17 mouse cellular contexts compared by ENCODE assay signal in genomic region chr12:29965016-29965415, GRCm38 (mm10). TPM values are rescaled to one million over a fixed set of nuclear protein-coding genes. Genes with fewer than 3 reads are reported as not detected.
"Had no signal": no experiment of that assay in that cellular context is flagged by ENCODE, and none has a peak within 500 bp of the region (broad histone marks: within the 10 kb centered on the region; RNA-seq: fewer than 3 reads in every experiment).

No protein-coding gene starts in this region.

- H3K36me3 ChIP-seq: liver, embryonic 12.5 days; liver, embryonic 15.5 days had no signal

- H3K4me1 ChIP-seq: limb, embryonic 10.5 days; liver, embryonic 12.5 days; liver, embryonic 15.5 days had no signal

- H3K9me3 ChIP-seq: limb, embryonic 10.5 days; limb, embryonic 13.5 days; liver, embryonic 12.5 days; liver, embryonic 15.5 days had no signal

- H3K4me3 ChIP-seq: layer of hippocampus, adult 2 months; limb, embryonic 10.5 days; limb, embryonic 13.5 days; liver, embryonic 12.5 days; liver, embryonic 15.5 days had no signal

- H3K4me2 ChIP-seq: limb, embryonic 13.5 days; liver, embryonic 12.5 days; liver, embryonic 15.5 days; lung, embryonic 14.5 days; midbrain, embryonic 11.5 days had no signal

- ATAC-seq: intestine, postnatal 0 days; liver, embryonic 12.5 days had no signal

- H3K27ac ChIP-seq: kidney, postnatal 0 days; layer of hippocampus, adult 2 months; limb, embryonic 10.5 days; liver, embryonic 12.5 days; liver, embryonic 15.5 days; stomach, postnatal 0 days had no signal

- H3K9ac ChIP-seq: limb, embryonic 13.5 days; liver, embryonic 12.5 days; liver, embryonic 15.5 days; lung, embryonic 14.5 days had no signal

- DNase-seq: kidney, adult 2 months; kidney, postnatal 25 days; layer of hippocampus, adult 9-11 months; liver; lung, embryonic 14.5 days; midbrain, embryonic 14.5 days; thymus, postnatal 25 days had no signal

- H3K27me3 ChIP-seq: limb, embryonic 13.5 days; liver, embryonic 12.5 days; liver, embryonic 15.5 days had no signal

RNA-seq across cellular contexts. Expression of gene Pxdn, which starts 27.6 kb away (rescaled TPM):
- total RNA-seq: megakaryocyte-erythroid progenitor cell, adult 5-6 weeks had no signal
